Comparison of ENCODE assay signal across 8 mouse cellular contexts in genomic region chr9:31281663-31282015, GRCm38 (mm10). TPM values are rescaled to one million over a fixed set of nuclear protein-coding genes. Genes with fewer than 3 reads are reported as not detected.
DNase-seq lines count a peak whose midpoint lies in the region; ATAC-seq and TF ChIP-seq lines count a peak whose summit lies in the region.

No protein-coding gene starts in this region.

- peak overlapping the region; percentile 59 for H3K4me3 ChIP-seq in C2C12 (ENCODE audit: insufficient read depth, poor library complexity, severe bottlenecking)
- H3K4me3 ChIP-seq in embryonic facial prominence, embryonic 10.5 days = peak overlapping the region; percentile 90
- peak overlapping the region; percentile 95 for H3K4me3 ChIP-seq in lung, postnatal 0 days (ENCODE audit: low read depth, low read length)
- H3K4me3 ChIP-seq in spleen, adult 2 months (ENCODE audit: extremely low read depth, insufficient read depth, insufficient read length) = peak overlapping the region; percentile 89

- no peak for TF ChIP-seq CTCF in C2C12 (IDR thresholded peaks at IDR 0.05; ENCODE audit: control insufficient read depth, insufficient read depth, insufficient read length)
- TF ChIP-seq CTCF in lung, postnatal 0 days (IDR thresholded peaks at IDR 0.05) = peak; percentile 12; the same call in 1 of the 2 replicates
- TF ChIP-seq CTCF in spleen, adult 2 months (IDR thresholded peaks at IDR 0.05; ENCODE audit: extremely low read depth, insufficient read depth, insufficient read length, insufficient replicate concordance) = no peak

- DNase-seq in CD4-positive, CD25-positive, alpha-beta regulatory T cell, adult 2 months (ENCODE audit: low read depth, low spot score) = peak; percentile 57
- DNase-seq in embryonic facial prominence, embryonic 10.5 days (ENCODE audit: low spot score) = peak; percentile 53
- peak; percentile 72 for DNase-seq in induced T-regulatory cell, adult 2 months (ENCODE audit: low read depth)
- peak; percentile 46 for DNase-seq in lung, postnatal 0 days (ENCODE audit: low spot score)
- no peak for DNase-seq in spleen, adult 2 months (ENCODE audit: low read depth in 1 of 2, low spot score in 2 of 2)
- DNase-seq in right cerebral cortex, postnatal 36 days (ENCODE audit: low spot score in 2 of 2) = no peak

- H3K36me3 ChIP-seq in C2C12 (ENCODE audit: control insufficient read depth, insufficient read depth) = no peaks in the 10 kb centered on the region
- H3K36me3 ChIP-seq in embryonic facial prominence, embryonic 10.5 days (replicated peaks) = peaks cover 13% of the 10 kb centered on the region
- no peaks in the 10 kb centered on the region for H3K36me3 ChIP-seq in lung, postnatal 0 days (ENCODE audit: insufficient read depth, low read length)
- H3K36me3 ChIP-seq in spleen, adult 2 months (ENCODE audit: control insufficient read depth, insufficient read depth, low read length) = no peaks in the 10 kb centered on the region

- ATAC-seq in CD4-positive, CD25-positive, alpha-beta regulatory T cell, adult 4 months = no peak
- ATAC-seq in lung, postnatal 0 days = no peak

- H3K9me3 ChIP-seq in embryonic facial prominence, embryonic 10.5 days = no peaks in the 10 kb centered on the region
- H3K9me3 ChIP-seq in lung, postnatal 0 days (ENCODE audit: low read length) = no peaks in the 10 kb centered on the region

- peaks cover 22% of the 10 kb centered on the region for H3K79me3 ChIP-seq in C2C12 (ENCODE audit: low read depth)

- H3K4me2 ChIP-seq in lung, postnatal 0 days (replicated peaks; ENCODE audit: low read depth, low read length) = peak overlapping the region; percentile 61

- H3ac ChIP-seq in C2C12 (ENCODE audit: control insufficient read depth, insufficient read length, low read depth) = peak overlapping the region; percentile 97

- 5% methylated on average over 11 of the region's 11 CpGs for WGBS in embryonic facial prominence, embryonic 10.5 days
- 4% methylated on average over 11 of the region's 11 CpGs for WGBS in lung, postnatal 0 days
- WGBS in spleen, adult 2 months = 13% methylated on average over 11 of the region's 11 CpGs

- H3K79me2 ChIP-seq in C2C12 (ENCODE audit: control insufficient read depth, insufficient read depth) = peaks cover 52% of the 10 kb centered on the region

- peak overlapping the region; percentile 97 for H3K9ac ChIP-seq in lung, postnatal 0 days (replicated peaks; ENCODE audit: low read depth)

- peak overlapping the region; percentile 100 for H3K27ac ChIP-seq in embryonic facial prominence, embryonic 10.5 days (replicated peaks)
- peak overlapping the region; percentile 97 for H3K27ac ChIP-seq in lung, postnatal 0 days (ENCODE audit: low read length)
- H3K27ac ChIP-seq in spleen, adult 2 months (ENCODE audit: insufficient read depth, low read length) = no peak overlapping the region

- H3K27me3 ChIP-seq in C2C12 (ENCODE audit: control insufficient read depth, insufficient read depth, insufficient read length) = no peaks in the 10 kb centered on the region
- H3K27me3 ChIP-seq in embryonic facial prominence, embryonic 10.5 days (replicated peaks; ENCODE audit: low read depth, poor library complexity, severe bottlenecking) = no peaks in the 10 kb centered on the region
- H3K27me3 ChIP-seq in lung, postnatal 0 days (replicated peaks; ENCODE audit: insufficient read depth, low read length) = no peaks in the 10 kb centered on the region
- no peaks in the 10 kb centered on the region for H3K27me3 ChIP-seq in spleen, adult 2 months (ENCODE audit: control insufficient read depth, insufficient read depth, low read length)

- no peak for TF ChIP-seq POLR2A in spleen, adult 2 months (IDR thresholded peaks at IDR 0.05; ENCODE audit: low read depth, low read length)

- H3K4me1 ChIP-seq in embryonic facial prominence, embryonic 10.5 days = peaks cover 28% of the 10 kb centered on the region
- peaks cover 5% of the 10 kb centered on the region; the same call in 1 of the 2 replicates for H3K4me1 ChIP-seq in lung, postnatal 0 days (ENCODE audit: insufficient read depth, low read depth, low read length)
- H3K4me1 ChIP-seq in spleen, adult 2 months (ENCODE audit: control insufficient read depth, insufficient read depth, insufficient read length) = peaks cover 7% of the 10 kb centered on the region; the same call in 1 of the 2 replicates

- TF ChIP-seq EP300 in lung, postnatal 0 days (IDR thresholded peaks at IDR 0.05) = no peak

TF ChIP-seq in C2C12, 6 proteins besides CTCF, POLR2A, EP300 and RAD21:
- no peak for TF ChIP-seq CEBPB (IDR thresholded peaks at IDR 0.05; ENCODE audit: low read depth)

RNA-seq across cellular contexts. Expression of gene Prdm10, which starts 1.3 kb away (rescaled TPM):
- 10 to 100 TPM in 1 of 2 experiments, 1 to 10 TPM in 1; 9.6 to 10.1 TPM for polyA plus RNA-seq in CD4-positive, CD25-positive, alpha-beta regulatory T cell, adult 4 months (2017; shearing (Covaris generic))
- 2.5 TPM for polyA plus RNA-seq in C2C12 (2012; fragmentation: generic; extraction: Trizol)
- 8.1 and 8.3 TPM in 2 replicates for polyA plus RNA-seq in embryonic facial prominence, embryonic 10.5 days (2016; fragmentation: Nextera tagmentation; extraction: Ambion mirVana)
- 1.2 and 1.5 TPM in 2 replicates for polyA plus RNA-seq in lung, postnatal 0 days (2015; fragmentation: Nextera tagmentation; extraction: Ambion mirVana)
- 5.9 and 8.2 TPM in 2 replicates for polyA plus RNA-seq in spleen, adult 2 months (2012; rRNA removed)

Comparison
In these comparisons a context has a peak if more than half of its experiments do, and no peak if none do; other contexts are left out.
1. DNase-seq: peak in CD4-positive, CD25-positive, alpha-beta regulatory T cell, adult 2 months (single experiment), embryonic facial prominence, embryonic 10.5 days (single experiment), induced T-regulatory cell, adult 2 months (single experiment) and lung, postnatal 0 days (single experiment); none in spleen, adult 2 months (0 of 2) and right cerebral cortex, postnatal 36 days (0 of 2).
2. Peak in every context shown above with its lines, with median percentiles within 50 percentile points of each other: H3K4me3 ChIP-seq.